Mouse (Mus musculus) embryo, embryonic 11 days (tissue): ENCODE data around the gene Ifrd2.

ENCODE experiments used
- DNase-seq: peaks from one replicate; pipeline ENCODE4 v3.0.0-alpha.2; 2015

Gene Ifrd2

DNA sequence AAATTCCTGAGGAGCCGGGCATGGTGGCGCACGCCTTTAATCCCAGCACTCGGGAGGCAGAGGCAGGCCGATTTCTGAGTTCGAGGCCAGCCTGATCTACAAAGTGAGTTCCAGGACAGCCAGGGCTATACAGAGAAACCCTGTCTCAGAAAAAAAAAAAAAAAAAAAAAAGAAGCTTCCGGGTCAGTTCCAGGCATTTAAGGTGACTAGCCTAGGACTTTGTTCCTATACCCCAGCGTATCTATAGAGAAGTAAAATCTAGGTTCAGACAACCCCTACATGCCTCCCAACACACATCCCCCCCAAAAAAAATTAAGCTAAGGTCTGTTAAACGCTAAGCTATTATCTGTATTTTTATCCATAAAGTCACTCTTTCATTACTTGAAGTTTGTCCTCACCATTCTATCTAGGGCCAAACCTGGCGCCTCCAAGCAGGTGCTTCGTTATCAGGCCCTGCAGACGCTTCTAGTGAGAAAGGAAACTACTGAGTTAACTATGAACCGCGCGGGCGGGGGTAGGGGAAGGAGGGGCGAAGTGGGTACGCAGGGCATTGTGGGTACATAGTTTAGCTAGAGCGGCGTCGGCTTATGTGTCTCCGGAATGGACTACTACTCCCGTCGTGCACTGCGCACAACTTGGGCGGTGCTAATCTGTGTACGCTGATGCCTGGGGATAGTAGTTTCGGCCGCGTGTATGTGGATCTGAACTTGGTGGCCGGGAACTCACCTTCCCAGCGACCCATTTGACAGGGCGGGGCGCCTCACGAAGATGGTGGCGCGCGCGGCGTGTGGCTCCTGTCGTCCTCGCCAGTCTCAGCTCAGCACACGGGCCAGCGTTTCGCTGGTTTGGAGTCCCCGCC, at the start of gene Ifrd2:
TSS of gene Ifrd2 (plus strand) at position 669 of the 859 bp plus-strand sequence.
- DNase-seq, result peak; percentile 99

DNA sequence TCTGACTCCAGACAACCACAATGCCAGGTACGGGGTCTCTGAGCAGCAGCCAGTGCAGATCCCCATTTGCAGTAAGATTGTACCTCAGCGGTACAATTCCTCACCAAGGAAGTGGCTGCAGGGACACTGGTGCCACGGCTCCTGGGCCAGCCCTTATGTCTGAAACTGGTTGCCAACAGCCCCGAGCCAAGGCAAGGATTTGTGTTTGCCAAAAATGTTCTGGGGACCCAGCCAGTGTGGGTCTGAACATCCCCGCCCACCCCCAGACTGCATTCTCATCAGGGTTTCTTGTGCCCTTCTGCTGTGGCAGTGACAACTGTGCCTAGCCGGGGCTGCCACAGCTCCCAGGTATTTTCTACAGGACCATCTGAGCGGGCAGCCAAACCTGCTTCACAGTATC, 49.2 kb upstream of the Ifrd2 start:
- DNase-seq, result no peak

DNA sequence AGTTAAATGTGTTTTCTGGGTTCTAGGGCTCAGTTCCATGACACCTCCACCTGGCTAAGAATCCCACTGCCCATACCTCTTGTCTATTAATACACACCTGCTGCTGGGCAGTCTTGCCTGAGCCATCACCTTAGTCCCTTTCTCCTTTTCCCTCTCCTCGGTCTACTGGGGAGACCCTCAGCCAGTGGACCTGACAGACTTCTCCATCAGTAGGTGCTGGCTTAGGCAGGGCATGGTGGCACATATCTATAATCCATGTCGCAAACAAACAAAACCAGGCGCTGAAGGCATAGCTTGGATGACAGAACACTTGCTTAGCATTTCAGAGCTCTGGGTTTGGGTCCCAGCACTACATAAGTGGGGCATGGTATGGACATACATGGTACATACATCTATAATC, 48.7 kb upstream of the Ifrd2 start:
- no peak for DNase-seq

DNA sequence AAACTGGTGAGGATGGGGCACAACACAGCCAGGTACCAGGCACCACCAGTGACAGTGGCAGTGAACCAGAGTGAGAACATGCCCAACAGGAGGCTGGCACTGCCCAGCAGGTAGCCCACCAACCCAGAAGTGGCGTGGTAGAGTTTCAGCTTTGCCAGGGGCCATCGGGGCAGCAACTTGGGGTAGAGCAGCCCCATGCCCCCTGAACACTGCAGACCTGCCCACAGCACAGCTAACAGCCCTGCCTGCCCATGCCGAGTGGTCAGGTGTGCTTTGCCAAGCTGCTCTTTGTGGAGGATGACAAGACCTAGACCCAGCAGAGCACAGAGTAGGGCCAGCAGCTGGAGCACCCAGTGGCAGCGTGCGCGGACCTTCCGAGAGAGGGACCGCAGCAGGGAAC, 47.5 kb upstream of the Ifrd2 start:
- no peak for DNase-seq

DNA sequence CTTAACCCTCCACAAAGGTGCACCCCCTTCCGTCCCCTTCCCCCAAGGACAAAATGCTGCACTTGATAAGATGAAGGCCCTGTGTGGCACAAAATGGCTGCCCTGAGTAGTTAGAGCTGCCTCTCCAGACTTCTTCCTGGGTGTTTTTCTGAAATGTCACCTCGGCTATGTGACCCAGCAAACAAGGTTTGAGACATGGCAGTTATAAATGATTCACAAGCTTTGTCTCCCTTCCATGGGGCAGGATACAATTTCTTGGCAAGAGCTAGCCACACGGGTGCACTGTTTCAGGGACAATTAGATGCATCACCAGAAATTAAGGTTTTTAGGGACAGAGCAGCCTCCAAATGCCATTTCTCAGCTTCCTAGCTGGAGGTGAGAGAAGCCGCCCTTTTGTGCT, 47.0 kb upstream of the Ifrd2 start:
- DNase-seq, result no peak

DNA sequence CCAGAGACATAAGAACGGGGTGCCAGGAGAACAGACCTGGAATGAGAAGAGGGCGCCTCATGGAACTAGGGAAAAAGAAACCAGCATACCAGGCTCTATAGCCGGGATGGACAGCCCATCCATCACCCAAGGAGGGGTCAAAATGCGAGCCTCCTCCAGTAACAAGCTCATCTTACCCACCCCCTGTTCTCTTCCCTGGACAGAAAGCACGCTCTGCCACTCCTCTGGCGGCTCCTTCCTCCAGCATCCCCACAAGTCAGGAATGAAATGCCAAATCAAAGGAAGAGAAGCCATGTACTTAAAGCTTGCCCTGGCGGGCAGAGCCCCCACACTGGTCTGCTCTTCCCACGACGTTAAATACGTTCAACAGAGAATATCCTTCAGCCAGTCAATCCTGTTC, 46.4 kb upstream of the Ifrd2 start:
- no peak for DNase-seq

DNA sequence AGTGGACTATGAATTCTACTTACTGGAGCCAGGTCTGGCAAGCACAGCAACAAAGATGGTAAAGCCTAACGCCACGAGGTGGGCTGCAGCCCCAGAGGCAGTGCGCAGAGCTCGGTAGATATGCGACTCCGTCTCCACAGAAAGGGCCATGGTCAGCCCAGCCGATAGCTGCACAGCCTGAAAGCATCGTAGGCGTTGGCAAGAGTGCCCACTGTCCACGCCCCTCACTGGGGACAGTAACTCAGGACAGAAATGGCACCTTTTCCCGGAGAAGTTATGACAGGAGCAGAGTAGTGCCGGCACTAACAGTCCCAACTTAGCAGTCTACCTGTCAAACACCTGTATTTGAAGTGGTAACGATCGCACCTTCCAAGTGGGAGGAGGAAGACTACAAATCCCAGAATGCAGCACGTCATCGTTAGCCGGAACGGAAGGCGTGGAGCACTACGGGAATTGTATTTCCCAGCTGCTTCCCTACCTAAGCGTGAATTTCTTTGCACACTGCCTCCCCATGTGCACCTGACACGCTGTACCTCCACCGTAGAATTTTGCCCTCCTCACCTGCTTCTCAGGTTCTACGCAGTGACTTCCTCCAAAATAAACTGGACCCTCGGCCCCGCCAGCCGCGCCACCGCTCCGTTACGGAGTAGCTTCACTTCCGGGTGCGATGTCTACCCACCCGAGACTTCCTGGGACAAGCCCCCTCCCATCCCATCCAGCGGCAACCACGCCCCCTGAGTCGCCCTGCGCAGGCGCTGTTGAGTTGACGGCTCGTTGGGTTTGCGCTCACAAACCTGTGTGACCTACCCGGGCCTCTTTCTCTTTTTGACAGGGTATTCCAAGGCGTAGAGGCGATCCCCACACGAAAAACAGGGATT, 45.7 kb upstream of the Ifrd2 start, which contains the start of the genes Cyb561d2 and Nprl2:
TSS of gene Cyb561d2 (minus strand) at position 720 of the 878 bp plus-strand sequence.
TSS of gene Nprl2 (plus strand) at position 753 of the 878 bp plus-strand sequence.
- DNase-seq, result peak; percentile 96

DNA sequence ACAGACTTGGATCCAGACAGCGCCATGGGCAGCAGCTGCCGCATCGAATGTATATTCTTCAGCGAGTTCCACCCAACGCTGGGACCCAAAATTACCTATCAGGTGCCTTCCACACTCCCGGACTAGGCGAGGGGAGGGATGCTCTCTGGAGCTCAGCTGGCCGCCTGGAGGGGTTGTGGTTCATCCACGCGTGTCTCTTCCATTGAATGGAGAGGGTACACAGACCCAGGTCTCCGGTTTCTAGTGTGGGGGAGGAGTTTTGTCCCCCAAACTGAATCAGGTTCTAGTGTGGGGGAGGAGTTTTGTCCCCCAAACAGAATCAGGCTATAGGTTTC, 45.1 kb upstream of the Ifrd2 start:
- no peak for DNase-seq

DNA sequence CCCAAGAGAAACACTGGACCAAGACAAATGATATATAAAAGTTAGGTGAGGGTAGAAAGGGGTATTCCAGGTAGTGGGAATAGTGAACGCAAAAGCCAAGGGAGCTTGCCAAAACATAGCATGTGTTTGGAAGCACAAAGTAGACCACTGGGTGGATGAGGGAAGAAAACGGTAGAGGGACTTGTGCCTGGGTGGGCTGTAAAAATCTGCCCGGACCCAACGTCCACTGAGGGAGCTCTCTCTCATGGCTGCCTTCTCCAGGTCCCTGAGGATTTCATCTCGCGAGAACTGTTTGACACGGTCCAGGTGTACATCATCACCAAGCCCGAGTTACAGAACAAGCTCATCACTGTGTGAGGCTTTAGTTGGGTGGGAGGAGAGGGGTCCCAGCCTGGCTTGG, 44.7 kb upstream of the Ifrd2 start:
- DNase-seq, result no peak

DNA sequence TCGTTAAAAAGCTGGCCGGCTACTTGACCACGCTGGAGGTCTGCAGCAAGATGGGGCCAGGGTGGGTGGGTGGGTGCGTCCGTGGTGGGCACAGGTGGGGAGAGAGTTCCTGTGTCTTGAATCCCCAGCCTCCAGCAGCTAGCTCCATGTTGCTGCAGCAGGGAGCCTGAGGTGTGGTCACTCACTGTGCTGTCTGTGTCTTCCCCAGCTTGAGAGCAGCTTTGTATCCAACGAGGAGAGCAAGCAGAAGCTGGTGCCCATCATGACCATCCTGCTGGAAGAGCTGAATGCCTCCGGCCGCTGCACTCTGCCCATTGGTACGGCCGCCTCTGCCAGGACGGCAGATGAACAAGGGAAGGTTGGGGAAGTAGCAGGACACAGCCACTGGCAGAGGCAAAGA, 44.1 kb upstream of the Ifrd2 start:
- DNase-seq, result no peak

DNA sequence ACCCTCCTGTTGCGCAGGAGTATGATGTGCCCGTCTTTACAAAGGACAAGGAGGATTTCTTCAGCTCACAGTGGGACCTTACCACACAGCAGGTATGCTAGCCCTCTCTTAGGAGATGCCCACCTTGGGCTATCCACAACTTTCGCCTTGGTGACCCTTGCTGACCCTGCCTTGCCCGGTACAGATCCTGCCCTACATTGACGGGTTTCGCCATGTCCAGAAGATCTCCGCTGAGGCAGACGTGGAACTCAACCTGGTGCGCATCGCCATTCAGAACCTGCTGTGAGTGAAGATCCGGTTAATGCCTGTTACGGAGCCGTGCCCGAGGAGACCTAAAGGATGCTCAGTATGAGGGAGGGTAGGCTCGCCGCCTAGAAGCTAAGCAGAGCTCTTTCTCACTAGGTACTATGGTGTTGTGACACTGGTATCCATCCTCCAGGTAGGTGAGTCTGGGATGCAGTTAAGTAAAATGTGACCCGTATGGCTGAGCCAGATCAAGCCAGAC, 43.2 kb upstream of the Ifrd2 start:
- no peak for DNase-seq

DNA sequence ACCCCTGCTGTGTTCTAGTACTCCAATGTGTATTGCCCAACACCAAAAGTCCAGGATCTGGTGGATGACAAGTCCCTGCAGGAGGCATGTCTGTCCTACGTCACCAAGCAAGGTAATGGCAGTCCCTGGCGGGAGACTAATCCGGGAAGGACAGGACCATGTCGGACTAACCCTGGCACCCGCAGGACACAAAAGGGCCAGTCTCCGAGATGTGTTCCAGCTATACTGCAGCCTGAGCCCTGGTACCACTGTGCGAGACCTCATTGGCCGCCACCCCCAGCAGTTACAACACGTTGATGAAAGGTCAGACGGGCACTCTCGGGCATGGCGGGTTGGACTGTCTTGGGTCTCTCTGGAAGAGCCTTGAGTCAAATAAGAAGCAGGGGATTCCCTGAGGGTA, 42.7 kb upstream of the Ifrd2 start:
- DNase-seq, result no peak

DNA sequence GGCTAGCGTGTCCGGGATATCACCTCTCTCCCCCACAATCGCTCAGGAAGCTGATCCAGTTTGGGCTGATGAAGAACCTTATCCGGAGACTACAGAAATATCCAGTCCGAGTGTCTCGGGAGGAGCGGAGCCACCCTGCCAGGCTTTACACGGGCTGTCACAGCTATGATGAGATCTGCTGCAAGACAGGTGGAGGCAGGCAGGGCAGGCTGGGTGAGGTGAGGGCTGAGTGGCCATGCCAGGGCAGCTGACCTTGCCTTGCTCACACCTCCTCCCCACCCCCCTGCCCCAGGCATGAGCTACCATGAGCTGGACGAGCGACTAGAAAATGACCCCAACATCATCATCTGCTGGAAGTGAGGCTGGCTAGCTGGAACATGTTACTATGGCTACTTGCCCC, 42.2 kb upstream of the Ifrd2 start:
- no peak for DNase-seq

DNA sequence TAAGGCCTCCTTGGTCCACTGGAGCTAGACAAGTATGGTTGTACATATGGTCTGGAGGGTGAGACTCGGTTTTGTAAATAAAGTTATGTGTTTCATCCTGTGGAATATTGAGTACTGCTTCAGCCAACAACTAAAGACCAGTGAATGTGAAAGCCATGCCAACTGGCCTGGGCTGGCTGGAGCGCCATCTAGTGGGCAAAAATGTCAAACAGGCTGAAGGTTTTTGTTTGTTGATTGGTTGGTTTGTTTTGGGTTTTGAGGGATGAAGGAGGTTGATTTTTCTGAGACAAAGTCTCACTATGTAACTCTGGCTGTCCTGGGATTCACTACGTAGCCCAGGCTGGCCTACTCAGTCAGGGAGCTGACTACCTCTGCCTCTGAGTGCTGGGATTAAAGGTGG, 41.8 kb upstream of the Ifrd2 start:
- DNase-seq, result peak; percentile 77

DNA sequence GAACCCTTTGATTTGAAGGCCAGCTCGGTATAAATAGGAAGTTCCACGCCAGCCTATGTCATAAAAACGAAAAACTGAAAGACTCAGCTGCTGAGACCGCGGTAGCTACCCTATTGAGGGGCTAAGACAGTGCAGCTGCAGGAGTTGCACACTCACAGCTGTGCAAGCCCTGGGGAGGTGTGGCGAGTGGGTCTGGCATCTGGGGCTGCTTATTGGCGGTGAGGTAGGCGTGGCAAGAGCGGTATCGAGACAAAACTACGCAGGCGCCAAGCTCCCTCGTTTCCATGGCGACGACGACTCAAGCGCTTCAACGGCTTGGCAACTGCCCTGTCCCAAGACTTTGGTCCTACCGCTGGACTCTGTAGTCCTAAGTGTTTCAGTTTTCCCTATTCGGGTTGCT, 40.4 kb upstream of the Ifrd2 start, which contains the start of gene Zmynd10:
TSS of gene Zmynd10 (plus strand) at position 273 of the 400 bp plus-strand sequence.
- peak; percentile 96 for DNase-seq

DNA sequence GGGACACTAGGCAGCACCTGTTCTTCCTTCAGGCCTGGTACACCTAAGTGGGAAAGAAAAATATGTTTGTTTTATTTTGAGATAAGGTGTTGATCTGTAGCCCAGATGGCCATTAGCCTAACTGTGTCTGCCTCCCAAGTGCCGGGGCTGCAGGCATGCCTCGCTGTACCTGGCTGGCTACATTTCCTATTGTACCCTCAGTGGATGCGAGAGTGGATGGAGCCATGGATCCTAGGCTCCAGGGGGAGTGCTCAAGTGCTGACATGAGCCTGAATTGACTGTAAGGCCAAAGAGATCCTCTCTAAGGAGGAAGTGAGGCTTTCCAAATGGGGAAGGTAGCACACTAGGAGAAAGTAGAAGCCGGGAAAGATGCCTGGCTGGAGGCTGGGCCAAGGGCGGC, 39.5 kb upstream of the Ifrd2 start:
- no peak for DNase-seq

DNA sequence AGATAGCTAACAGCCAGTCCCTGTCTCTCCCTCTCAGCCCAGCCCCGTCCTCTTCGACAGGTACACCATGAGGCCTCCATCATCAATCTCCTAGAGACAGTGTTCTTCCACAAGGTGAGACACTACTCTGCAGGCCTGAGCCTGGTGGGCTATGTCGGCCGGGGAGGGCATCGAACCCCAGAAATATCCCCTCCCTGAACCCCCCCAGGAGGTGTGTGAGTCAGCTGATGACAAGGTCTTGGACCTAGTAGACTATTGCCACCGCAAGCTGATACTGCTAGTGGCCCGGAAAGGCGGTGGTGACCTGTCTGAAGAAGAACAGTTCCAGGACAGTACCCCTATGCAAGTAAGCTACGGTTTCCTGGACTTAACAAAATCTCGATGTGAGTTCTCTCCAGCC, 38.6 kb upstream of the Ifrd2 start:
- DNase-seq, result no peak

DNA sequence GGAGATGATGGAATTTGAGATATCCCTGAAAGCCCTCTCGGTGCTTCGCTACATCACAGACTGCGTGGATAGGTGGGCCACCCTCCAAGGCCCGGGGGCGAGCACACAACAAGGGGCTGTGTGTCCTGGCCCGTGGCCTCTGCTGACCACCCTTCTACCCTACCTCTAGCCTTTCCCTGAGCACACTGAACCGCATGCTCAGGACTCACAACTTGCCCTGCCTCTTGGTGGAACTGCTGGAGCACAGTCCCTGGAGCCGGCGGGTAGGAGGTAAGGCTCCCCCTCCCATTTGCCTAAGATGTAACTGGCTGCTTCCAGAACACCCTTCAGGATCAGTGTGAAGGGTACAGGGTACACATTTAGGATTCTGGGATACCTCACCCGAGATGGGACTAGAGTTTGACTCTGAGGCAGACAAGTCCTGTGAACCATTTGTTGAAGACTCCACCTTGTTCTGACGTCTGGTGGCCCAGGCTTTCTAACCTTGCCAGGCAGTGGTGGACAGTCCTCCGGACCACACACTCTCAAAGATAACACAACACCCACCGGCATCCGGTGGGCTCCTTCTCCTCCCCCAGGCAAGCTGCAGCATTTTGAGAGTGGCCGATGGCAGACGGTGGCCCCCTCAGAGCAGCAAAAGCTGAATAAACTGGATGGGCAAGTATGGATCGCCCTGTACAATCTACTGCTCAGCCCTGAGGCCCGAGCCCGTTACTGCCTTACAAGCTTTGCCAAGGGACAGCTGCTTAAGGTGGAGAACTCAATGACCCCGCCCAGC, 38.0 kb upstream of the Ifrd2 start:
- no peak for DNase-seq

DNA sequence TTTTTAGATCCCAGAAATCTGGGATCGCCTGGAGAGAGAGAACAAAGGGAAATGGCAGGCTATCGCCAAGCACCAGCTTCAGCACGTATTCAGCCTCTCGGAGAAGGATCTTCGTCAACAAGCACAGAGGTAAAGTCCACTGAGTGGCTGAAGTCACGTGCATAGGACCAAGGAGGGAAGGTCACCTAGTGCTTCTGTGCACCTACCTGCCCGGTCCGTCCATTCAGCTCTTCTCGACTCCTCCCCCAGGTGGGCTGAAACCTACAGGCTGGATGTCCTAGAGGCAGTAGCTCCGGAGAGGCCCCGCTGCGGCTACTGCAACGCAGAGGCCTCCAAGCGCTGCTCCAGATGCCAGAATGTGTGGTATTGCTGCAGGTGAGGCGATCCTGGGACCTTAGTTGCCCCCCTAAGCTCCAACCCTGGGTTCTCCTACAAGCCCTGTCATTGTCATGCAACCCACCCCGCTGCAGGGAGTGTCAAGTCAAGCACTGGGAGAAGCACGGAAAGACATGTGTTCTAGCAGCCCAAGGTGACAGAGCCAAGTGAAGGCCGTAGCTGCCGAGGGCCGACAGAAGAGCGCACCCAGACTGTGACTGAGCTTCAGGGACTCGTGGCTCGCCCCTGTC, 36.8 kb upstream of the Ifrd2 start:
- DNase-seq, result no peak

DNA sequence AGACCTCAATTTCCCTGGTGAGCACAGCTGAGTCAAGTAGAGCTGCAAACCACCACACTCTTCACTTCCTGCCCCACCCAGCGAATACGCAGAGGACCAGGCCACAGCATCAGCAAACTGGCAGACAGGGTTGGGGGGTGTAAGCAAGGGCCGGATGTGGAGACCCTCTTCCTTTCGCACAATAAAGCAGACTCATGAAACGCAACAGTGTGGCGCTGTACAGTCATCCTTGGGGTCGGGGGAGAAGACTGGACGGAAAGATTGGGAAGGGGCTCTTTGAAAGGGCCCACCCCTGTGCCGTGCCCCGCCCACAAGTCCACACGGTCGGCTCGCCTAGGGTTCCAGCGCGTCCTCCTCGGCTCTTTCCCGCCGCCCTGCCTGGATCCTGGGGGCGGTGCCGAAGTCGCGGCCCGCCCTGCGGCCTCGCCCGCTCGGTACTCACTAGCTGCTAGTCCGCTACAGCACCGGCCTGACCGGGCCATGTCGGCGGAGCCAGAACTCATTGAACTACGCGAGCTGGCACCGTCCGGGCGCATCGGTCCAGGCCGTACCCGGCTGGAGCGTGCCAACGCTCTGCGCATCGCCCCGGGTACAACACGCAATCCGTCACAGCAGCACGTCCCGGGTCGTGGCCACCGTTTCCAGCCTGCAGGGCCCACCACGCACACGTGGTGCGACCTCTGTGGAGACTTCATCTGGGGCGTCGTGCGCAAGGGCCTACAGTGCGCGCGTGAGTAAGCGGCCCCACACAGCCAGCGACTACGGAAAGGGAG, 36.1 kb upstream of the Ifrd2 start, which contains the start of gene Rassf1:
TSS of gene Rassf1 (plus strand) at position 439 of the 773 bp plus-strand sequence.
- DNase-seq, result peak; percentile 85

DNA sequence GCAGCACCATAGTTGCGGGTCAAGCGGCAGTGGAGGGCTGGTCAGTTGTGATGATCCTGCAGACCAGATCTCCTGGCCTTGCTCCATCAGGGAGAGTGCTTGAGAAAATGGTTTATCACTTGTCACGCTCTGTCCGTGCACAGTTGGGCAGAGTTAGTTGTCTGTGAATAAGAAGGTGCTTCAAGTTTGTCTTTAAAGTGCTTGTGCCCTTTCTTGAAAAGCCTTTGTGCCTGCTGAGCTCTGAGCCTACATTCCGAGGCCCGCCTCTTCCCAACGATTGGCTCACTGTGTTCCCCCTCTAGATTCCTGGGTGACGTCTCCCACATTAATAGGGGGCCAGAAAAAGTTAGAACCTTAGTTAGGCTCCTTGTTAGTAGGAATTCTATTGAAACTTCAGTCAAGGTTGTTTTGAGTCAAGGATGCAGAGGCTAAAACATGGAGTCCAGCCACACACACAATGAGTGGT, 35.5 kb upstream of the Ifrd2 start:
- DNase-seq, result no peak
